Mouse (Mus musculus): ENCODE measurements around the gene Gm28308. TPM values are rescaled to one million over a fixed set of nuclear protein-coding genes. Genes with fewer than 3 reads are reported as not detected.

Gm28308 gene
- polyA plus RNA-seq, 2 experiments: 1.1 to 3.2 TPM

- peak; percentile 12; the same call in 1 of the 2 replicates for ATAC-seq (ENCODE audit: low FRiP score, low read depth)
- no peaks in the 10 kb centered on the region for H3K9me3 ChIP-seq (ENCODE audit: control insufficient read depth, low read length)
- peak overlapping the region; percentile 17 for H3K4me3 ChIP-seq (replicated peaks; ENCODE audit: low read length)
- 5% methylated on average over 30 of the region's 30 CpGs for WGBS
- peaks cover 87% of the 10 kb centered on the region for H3K27me3 ChIP-seq (ENCODE audit: control insufficient read depth, insufficient read depth, low read length)
- H3K4me2 ChIP-seq (replicated peaks; ENCODE audit: low read depth, low read length, severe bottlenecking): peak overlapping the region; percentile 35
- peak; percentile 77 for DNase-seq (ENCODE audit: low spot score)
- H3K36me3 ChIP-seq (ENCODE audit: control insufficient read depth, insufficient read depth, low read length): no peaks in the 10 kb centered on the region
- no peak for TF ChIP-seq POLR2A (IDR thresholded peaks at IDR 0.05; ENCODE audit: borderline replicate concordance, extremely low read depth, insufficient read depth, insufficient read length)
- H3K4me1 ChIP-seq (ENCODE audit: control insufficient read depth, insufficient read depth, low read length): peaks cover 35% of the 10 kb centered on the region
- H3K27ac ChIP-seq (replicated peaks; ENCODE audit: low read depth, low read length): no peak overlapping the region
- no peak overlapping the region for H3K9ac ChIP-seq (ENCODE audit: low read depth, low read length, severe bottlenecking)
Measured at GRCm38 (mm10) chr6:52160511-52161335, 52.4 kb downstream of the Gm28308 start.

GRCm38 (mm10) chr6:52159979-52160378 lies 53.2 kb downstream of the Gm28308 start:
- DNase-seq (ENCODE audit: low spot score) (no peak), ATAC-seq (ENCODE audit: low FRiP score, low read depth) (no peak)
- no peak overlapping the region for H3K4me3 ChIP-seq (replicated peaks; ENCODE audit: low read length)
- no peak for TF ChIP-seq POLR2A (IDR thresholded peaks at IDR 0.05; ENCODE audit: borderline replicate concordance, extremely low read depth, insufficient read depth, insufficient read length)
- H3K4me2 ChIP-seq (replicated peaks; ENCODE audit: low read depth, low read length, severe bottlenecking): peak overlapping the region; percentile 35
- 12% methylated on average over 6 of the region's 9 CpGs for WGBS
- no peak overlapping the region for H3K27ac ChIP-seq (replicated peaks; ENCODE audit: low read depth, low read length)
- H3K4me1 ChIP-seq (ENCODE audit: control insufficient read depth, insufficient read depth, low read length): peaks cover 33% of the 10 kb centered on the region
- no peak overlapping the region for H3K9ac ChIP-seq (ENCODE audit: low read depth, low read length, severe bottlenecking)
- H3K36me3 ChIP-seq (ENCODE audit: control insufficient read depth, insufficient read depth, low read length): no peaks in the 10 kb centered on the region
- no peaks in the 10 kb centered on the region for H3K9me3 ChIP-seq (ENCODE audit: control insufficient read depth, low read length)
- peaks cover 87% of the 10 kb centered on the region for H3K27me3 ChIP-seq (ENCODE audit: control insufficient read depth, insufficient read depth, low read length)

GRCm38 (mm10) chr6:52159164-52159761 lies 53.9 kb downstream of the Gm28308 start:
- Histone ChIP-seq H3K4me3 (replicated peaks; ENCODE audit: low read length) (peak overlapping the region; percentile 76), H3K27me3 (ENCODE audit: control insufficient read depth, insufficient read depth, low read length) (peaks cover 89% of the 10 kb centered on the region), H3K4me2 (replicated peaks; ENCODE audit: low read depth, low read length, severe bottlenecking) (peak overlapping the region; percentile 99), H3K9me3 (ENCODE audit: control insufficient read depth, low read length) (no peaks in the 10 kb centered on the region), H3K27ac (replicated peaks; ENCODE audit: low read depth, low read length) (peak overlapping the region; percentile 43; the same call in 1 of the 2 replicates), H3K9ac (ENCODE audit: low read depth, low read length, severe bottlenecking) (peak overlapping the region; percentile 53; the same call in 1 of the 2 replicates), H3K4me1 (ENCODE audit: control insufficient read depth, insufficient read depth, low read length) (peaks cover 27% of the 10 kb centered on the region), H3K36me3 (ENCODE audit: control insufficient read depth, insufficient read depth, low read length) (no peaks in the 10 kb centered on the region)
- 12% methylated on average over 12 of the region's 12 CpGs for WGBS
- TF ChIP-seq POLR2A (IDR thresholded peaks at IDR 0.05; ENCODE audit: borderline replicate concordance, extremely low read depth, insufficient read depth, insufficient read length): no peak
- no peak for DNase-seq (ENCODE audit: low spot score)
- ATAC-seq (ENCODE audit: low FRiP score, low read depth): no peak

GRCm38 (mm10) chr6:52158276-52159051 lies 54.7 kb downstream of the Gm28308 start, which contains the start of gene Hoxa1:
TSS of gene Hoxa1 (minus strand) at chr6:52158317.
- Histone ChIP-seq H3K9ac (ENCODE audit: low read depth, low read length, severe bottlenecking) (peak within 1 kb of the TSS; percentile 53), H3K27ac (replicated peaks; ENCODE audit: low read depth, low read length) (peak within 1 kb of the TSS; percentile 43; the same call in 1 of the 2 replicates), H3K27me3 (ENCODE audit: control insufficient read depth, insufficient read depth, low read length) (peaks cover 92% of the 10 kb centered on the region), H3K4me1 (ENCODE audit: control insufficient read depth, insufficient read depth, low read length) (peaks cover 23% of the 10 kb centered on the region), H3K4me3 (replicated peaks; ENCODE audit: low read length) (peak within 1 kb of the TSS; percentile 76), H3K4me2 (replicated peaks; ENCODE audit: low read depth, low read length, severe bottlenecking) (peak within 1 kb of the TSS; percentile 99), H3K9me3 (ENCODE audit: control insufficient read depth, low read length) (no peaks in the 10 kb centered on the region), H3K36me3 (ENCODE audit: control insufficient read depth, insufficient read depth, low read length) (no peaks in the 10 kb centered on the region)
- ATAC-seq (ENCODE audit: low FRiP score, low read depth) (peak; percentile 81), DNase-seq (ENCODE audit: low spot score) (peak; percentile 88)
- WGBS: 3% methylated on average over 49 of the region's 55 CpGs
- TF ChIP-seq POLR2A (IDR thresholded peaks at IDR 0.05; ENCODE audit: borderline replicate concordance, extremely low read depth, insufficient read depth, insufficient read length): no peak
